Mouse (Mus musculus): ENCODE results near the gene Shank1.

The Shank1 gene

DNA sequence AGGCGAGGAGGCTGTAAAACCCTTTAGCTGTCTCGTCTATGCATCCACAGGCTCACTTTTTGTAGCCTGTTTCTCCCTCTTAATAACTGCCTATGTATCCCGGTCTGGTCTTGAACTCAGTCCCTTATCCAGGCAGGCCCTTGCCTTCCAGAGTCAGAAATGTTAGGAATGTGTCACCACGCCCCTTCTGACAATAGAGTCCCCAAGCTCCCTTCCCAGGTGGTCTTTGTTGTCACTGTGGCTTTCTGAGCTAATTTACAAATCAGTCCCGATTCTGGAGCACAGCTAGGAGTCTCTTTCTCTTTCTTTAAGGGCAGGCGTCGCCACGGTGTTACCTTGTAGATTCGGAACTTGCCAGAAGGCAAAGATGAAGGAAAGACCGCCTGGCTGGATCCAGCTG is 65.2 kb downstream of the Shank1 start:
- DNase-seq, result peak; percentile 35

DNA sequence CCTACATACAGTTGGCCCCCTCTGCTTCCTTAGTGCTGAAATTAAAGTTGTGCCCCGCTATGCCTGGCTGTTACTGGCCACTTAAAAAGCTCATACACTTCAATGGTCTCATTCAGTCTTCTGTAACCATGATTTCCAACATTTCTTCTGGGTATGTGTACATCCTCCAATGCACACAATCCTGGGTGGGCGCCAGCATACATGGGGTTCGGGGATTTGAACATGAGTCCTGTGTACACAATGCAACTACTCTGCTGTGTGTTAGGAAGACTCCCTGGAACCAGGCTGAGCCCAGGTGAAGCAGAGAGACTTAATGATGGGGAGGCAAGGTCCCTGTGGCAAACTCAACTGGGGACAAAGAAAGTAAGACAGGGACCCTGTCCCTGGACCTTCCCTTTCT is 65.7 kb downstream of the Shank1 start:
- DNase-seq, result no peak

DNA sequence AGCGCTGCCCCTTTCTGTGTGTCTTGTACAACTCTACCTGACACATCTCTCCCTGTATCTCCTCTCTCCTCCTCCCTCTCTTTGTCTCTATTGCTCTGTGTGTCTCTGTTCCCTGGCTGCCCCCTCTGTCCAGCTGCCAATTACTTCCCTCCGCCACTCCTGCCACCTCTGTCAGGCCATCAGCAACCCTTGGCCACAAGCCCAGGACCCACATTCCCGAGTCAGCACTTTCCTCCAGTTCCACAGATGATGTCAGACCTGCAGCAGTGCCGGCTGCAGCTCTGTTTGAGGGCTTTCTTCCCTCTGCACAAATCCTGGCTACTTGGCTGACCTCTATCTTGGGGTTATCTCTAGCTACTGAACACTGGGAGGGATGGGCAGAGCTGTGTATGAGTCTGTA is 68.2 kb downstream of the Shank1 start:
- DNase-seq, result no peak

DNA sequence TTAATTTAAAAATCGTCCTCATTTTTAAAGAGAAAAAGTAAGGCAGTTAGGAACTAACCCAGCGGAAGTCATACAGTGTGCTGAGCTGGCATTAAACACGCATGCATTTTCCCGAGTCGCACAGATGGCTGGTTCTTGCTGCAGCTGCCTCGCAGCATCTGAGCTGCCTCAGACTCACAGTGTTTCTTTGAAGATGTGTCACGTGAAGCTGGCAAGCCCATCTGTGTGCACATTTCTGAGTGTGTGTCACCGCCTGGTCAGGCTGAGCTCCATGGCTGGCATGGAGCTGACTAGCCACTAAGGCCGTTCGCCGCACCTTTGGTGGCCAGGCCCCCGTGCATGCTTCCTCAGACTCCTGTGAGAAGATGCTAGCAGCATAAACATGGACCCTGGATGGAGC is 72.5 kb downstream of the Shank1 start:
- DNase-seq, result no peak

DNA sequence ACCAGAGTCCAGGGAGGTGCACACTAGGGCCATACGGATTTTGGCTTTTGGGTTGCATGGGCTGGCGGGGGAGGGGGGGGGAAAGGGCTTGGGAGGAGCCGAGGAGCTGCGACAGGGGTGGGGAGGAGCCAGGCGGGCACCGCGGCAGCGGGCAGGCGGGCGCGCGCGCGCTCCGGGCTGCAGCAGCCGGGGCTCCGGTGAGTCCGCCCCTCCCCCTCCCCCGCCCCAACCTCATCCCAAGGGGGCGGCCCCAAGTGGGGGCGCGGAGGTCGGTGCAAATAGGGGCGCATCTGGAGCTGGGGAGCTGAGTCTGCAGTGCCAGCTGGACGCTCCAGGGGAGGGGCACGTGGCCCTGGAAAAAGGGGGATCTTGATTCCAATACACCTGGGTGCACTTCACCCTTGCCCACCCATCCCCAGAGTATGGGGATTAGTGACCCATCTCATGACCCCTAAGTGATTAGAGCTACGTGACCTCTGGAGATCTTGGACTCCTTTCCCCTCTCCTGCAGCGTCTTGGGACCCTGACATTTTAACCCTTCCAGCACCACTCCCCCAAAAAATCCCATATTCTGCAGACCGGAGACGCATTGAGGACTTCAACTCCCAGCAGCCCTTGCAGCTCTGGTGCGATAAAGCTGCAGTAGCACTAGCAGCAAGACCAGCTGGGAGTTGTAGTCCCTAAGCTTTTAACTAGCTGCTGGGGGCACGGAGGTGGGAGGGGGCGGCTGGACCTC is 74.1 kb downstream of the Shank1 start, which contains the start of gene Syt3:
Gene Syt3 (plus strand): TSS at position 123 of the 736 bp plus-strand sequence.
- DNase-seq, result peak; percentile 86

DNA sequence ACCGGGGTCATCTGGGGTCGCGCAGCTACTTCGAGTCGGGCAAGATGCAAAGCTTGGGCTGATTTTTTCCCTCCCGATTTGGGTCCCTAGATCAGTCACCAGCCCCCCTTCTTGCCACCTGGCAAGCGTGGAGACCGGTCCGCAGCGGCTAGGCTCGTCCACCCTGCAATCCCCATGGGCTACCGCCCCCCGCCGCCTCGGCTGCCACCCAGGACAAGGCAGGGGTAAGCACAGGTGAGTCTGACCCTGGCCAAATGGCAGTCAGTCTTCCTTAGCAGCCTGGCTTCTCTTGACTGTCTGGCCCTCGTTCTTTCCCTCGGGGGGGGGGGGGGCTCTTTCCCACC is 74.6 kb downstream of the Shank1 start:
- DNase-seq, result no peak

DNA sequence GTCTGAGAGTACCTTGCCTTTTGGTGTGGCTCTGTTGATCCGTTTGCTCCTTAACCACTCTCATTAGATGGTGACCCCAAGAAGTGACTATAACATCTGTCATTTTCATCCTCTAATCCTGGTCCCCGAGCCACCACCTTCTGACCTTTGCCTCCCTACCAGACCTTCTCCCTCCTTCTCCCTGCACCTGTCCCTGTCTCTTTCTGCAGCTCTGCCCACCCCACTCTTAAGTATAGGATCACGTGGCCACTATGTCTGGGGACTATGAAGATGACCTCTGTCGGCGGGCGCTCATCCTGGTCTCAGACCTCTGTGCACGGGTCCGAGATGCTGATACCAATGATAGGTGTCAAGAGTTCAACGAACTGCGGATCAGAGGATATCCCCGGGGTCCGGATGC is 75.7 kb downstream of the Shank1 start, which contains the start of gene 1700008O03Rik:
Gene 1700008O03Rik (minus strand): TSS at position 101 of the 400 bp plus-strand sequence.
- no peak for DNase-seq

DNA sequence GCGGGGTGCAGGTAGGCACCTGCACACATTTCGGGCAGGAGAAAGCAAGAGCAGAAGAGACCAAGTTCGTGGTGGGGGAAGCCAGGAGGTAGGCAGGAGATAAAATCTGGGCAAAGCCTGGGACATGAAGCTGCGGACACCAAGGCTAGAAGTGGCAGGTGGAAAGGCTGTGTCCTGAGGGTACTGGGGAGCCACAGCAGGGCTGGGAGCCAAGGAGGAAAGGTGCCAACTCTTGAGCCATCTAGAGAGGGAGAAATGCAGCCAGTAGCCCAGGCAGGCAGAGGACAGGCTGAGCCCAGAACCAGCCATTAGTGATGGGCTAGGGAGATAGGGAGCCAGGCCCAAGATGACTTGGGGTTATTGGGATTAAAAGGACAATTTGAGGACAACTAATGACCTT is 81.8 kb downstream of the Shank1 start:
- DNase-seq, result no peak

DNA sequence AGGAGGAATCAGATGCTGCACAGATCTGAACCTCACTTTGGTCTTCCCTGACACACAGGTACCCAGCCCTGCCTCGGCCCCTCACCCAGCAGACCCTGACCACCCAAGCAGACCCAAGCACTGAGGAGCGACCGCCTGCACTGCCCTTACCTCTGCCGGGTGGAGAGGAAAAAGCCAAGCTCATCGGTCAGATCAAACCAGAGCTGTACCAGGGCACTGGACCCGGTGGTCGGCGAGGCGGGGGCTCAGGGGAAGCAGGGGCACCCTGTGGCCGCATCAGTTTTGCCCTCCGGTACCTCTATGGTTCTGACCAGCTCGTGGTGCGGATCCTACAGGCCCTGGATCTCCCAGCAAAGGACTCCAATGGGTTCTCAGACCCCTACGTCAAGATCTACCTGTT is 82.3 kb downstream of the Shank1 start:
- DNase-seq, result no peak

DNA sequence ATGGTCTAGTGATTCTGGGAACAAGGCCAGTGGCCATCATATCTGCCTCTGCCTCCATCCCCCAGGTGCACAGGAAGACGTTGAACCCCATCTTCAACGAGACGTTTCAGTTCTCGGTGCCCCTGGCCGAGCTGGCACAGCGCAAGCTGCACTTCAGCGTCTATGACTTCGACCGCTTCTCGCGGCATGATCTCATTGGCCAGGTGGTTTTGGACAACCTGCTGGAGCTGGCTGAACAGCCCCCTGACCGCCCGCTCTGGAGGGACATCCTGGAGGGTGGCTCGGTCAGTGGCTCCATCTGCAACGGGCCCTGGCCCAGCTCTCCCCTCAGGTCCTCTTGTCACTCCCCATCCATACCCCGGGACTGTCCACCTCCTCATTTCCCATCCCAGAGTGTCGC is 83.2 kb downstream of the Shank1 start:
- no peak for DNase-seq

DNA sequence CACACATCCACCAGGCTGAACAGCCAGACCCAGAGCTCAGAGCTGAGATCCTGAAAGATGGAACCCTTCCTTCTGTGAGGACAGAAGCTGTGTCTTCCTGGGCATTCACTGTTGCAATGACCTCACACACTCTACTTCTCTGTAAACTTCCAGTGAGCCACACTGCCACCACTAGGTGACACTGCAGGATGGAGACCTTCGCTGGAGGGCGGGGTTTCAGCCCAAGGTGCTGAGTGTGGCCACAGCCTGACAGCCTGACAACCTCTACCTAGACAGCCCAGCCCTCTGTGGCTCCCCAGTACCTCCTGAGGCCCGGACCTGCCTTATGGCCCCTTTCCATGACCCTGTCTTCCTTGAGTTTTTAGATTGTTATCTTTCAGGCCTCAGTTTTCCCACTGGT is 88.5 kb downstream of the Shank1 start:
- peak; percentile 72 for DNase-seq

DNA sequence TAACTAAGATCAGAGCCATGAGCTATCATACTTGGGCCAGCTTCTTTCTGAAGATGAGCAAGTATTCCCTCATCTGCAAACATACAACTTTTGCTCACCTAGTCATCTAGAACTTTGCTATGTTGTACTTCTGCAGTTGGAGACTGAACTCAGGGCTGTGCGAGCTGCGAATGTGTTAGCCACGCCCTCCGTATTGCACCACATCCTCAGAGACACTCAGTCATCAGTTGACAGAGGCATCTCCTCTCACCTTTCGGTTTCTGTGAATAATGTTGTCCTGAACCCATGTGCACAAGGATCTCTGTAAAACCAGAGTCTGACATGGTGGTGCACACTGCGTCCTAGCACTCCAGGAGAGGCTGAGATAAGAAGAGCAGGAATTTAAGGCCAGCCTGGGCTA is 91.6 kb downstream of the Shank1 start:
- no peak for DNase-seq

DNA sequence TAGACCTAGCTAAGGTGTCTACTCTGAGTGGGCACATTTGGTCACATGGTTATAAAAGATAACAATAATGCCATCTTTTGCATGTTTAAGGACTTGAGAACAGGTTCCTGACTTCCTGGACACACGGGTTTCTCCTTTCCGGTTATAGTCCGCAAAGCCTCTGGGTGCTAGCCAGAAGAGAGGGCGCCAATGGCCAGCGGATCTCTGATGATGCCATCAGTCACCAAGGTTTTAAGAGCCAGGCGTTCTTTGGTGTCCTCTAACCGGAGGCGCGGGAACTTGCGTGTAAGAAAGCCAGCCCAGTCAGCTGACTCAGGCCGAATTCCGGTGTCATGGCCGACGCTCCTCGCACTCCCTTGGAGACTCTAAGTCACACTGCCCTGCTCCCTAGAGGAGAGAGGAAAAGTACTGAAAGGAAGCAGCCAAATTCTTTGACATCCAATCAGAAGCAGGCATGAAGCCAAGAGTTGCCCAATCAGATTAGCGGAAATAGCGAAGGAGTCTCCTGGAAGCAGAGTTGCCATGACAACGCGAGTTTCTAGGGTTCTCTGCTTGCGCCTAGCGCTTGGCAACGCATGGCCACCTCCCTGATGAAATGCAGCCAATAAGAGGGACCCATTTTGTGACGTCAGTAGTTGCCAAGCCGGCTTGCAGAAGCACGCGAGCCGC is 95.4 kb downstream of the Shank1 start:
- peak; percentile 100 for DNase-seq

DNA sequence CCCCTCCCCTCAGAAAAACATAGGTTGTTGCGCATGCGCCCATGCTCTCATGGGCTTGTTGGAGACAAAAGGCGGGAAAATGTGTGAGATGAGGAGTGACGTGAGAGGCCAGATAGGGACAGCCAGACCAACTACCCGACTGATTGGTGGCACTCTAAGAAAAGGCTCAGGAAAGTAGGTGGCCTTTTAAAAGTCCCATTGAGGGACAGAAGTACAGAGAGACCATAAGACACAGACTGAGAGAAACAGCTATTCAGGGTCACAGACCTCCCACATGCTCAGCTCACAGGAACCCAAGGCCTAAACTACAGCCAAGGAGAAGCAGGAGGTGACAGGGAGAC is 95.9 kb downstream of the Shank1 start:
- no peak for DNase-seq

Data from embryo, embryonic 11 days (tissue).